Mouse (Mus musculus) hindbrain, embryonic 10.5 days (tissue): ENCODE data around the gene Mgat5b. TPM values are rescaled to one million over a fixed set of nuclear protein-coding genes. Genes with fewer than 3 reads are reported as not detected.

ENCODE experiments used
- DNase-seq: peaks from one replicate; pipeline ENCODE4 v3.0.0-alpha.2; 2017; ENCODE audit warnings: low spot score
- H3K27ac ChIP-seq: fragments of 300-500 bp; sonication (generic); 2 replicates; pipeline ENCODE4 v1.5.1; 2016; ENCODE audit warnings: mild to moderate bottlenecking, moderate library complexity
- H3K27me3 ChIP-seq: fragments of 300-500 bp; sonication (generic); 2 replicates; pipeline ENCODE4 v1.6.1; 2016; ENCODE audit warnings: mild to moderate bottlenecking; ENCODE audit not compliant: poor library complexity, insufficient read depth, severe bottlenecking
- H3K36me3 ChIP-seq: fragments of 300-500 bp; sonication (generic); 2 replicates; pipeline ENCODE4 v1.6.1; 2016; ENCODE audit warnings: mild to moderate bottlenecking, moderate library complexity
- H3K4me1 ChIP-seq: fragments of 300-500 bp; sonication (generic); replicated peaks from 2 replicates; pipeline ENCODE4 v1.6.1; 2016; ENCODE audit warnings: mild to moderate bottlenecking
- H3K4me3 ChIP-seq: fragments of 300-500 bp; sonication (generic); 2 replicates; pipeline ENCODE4 v1.5.1; 2016; ENCODE audit warnings: mild to moderate bottlenecking, moderate library complexity
- H3K9me3 ChIP-seq: fragments of 300-500 bp; sonication (generic); 2 replicates; pipeline ENCODE4 v1.6.1; 2016; ENCODE audit warnings: mild to moderate bottlenecking, moderate library complexity
- WGBS: fragments of 180-500 bp; shearing (Covaris S2); methylation state at CpG from one replicate; pipeline ENCODE4 v1.1.7; 2016; 5-methylcytosine and 5-hydroxymethylcytosine counted together
- polyA plus RNA-seq: library from polyadenylated mRNA; unstranded; fragments of >200 nt; fragmentation: Nextera tagmentation; extraction: Ambion mirVana; gene quantifications from 2 replicates; pipeline ENCODE4 v1.2.1, GENCODE M21; 2016

Mgat5b gene
- polyA plus RNA-seq, 1 experiment from 2014 or later = 12.8 TPM

DNA sequence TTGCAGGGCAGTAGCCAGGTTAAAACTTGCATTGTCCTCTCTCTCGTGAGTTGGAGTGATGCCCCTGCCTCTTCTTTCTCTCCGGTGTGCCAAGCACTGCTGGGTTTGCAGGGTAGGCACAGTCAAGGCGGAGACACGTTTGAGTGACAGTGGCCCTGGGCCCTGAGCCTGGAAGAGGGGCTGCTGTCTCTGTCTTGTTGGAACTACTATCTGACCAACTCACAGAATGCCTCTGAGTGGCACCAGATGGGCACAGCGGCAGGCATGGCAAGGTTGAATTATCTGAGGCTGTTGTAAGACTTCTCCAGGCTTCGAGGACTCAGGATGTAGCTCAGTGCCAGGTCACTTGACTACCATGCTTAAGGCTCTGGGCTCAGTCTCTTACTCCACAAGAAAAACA is 9.4 kb downstream of the Mgat5b start:
- WGBS = 90% methylated on average over 6 of the region's 6 CpGs
- H3K36me3 ChIP-seq = peaks cover 95% of the 10 kb centered on the region

DNA sequence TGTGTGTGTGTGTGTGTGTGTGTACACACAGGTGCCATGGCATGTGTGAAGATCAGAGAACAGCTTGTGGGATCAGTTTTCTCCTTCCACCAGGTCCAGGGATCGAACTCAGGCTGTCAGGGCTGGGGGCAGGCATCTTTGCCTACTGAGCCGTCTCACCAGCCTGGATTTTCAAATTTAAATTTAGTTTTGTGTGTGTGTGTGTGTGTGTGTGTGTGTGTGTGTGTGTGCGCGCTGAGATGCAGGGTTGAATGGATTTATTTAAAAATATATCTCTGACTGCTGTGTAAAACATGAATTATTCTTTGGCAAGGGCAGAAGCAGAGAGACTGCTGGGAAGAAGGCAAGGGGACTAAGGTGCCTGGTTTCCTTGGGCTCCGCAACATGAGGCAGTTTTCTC is 16.2 kb downstream of the Mgat5b start:
- Histone ChIP-seq H3K9me3 (no peaks in the 10 kb centered on the region), H3K36me3 (peaks cover 80% of the 10 kb centered on the region), H3K27me3 (peaks cover 14% of the 10 kb centered on the region), H3K4me1 (peaks cover 46% of the 10 kb centered on the region), H3K27ac (0 out of 2 replicates have a peak overlapping the region, but pooled peaks have one; percentile 29), H3K4me3 (no peak overlapping the region)
- no peak for DNase-seq
- 91% methylated on average over 5 of the region's 5 CpGs for WGBS

More for the DNA sequence above, 9.4 kb downstream of the Mgat5b start:
- Histone ChIP-seq H3K9me3 (no peaks in the 10 kb centered on the region), H3K27me3 (0 out of 2 replicates have a peak, but pooled peaks cover 4% of the 10 kb centered on the region), H3K4me1 (peaks cover 15% of the 10 kb centered on the region), H3K27ac (no peak overlapping the region), H3K4me3 (no peak overlapping the region)
- DNase-seq = no peak

- Histone ChIP-seq H3K4me3 (no peak overlapping the region), H3K27me3 (peaks cover 14% of the 10 kb centered on the region), H3K36me3 (peaks cover 75% of the 10 kb centered on the region), H3K27ac (no peak overlapping the region), H3K9me3 (no peaks in the 10 kb centered on the region), H3K4me1 (peaks cover 51% of the 10 kb centered on the region)
- whole genome bisulfite sequencing = 52% methylated on average over 9 of the region's 9 CpGs
- no peak for DNase-seq
Observed at GRCm38 (mm10) chr11:116935354-116935753, 16.7 kb downstream of the Mgat5b start.

- H3K4me1 ChIP-seq = peaks cover 56% of the 10 kb centered on the region
- peaks cover 74% of the 10 kb centered on the region for H3K36me3 ChIP-seq
- no peak for DNase-seq
- H3K27ac ChIP-seq = no peak overlapping the region
- 87% methylated on average over 9 of the region's 9 CpGs for WGBS
- H3K9me3 ChIP-seq = no peaks in the 10 kb centered on the region
- H3K27me3 ChIP-seq = peaks cover 14% of the 10 kb centered on the region
- H3K4me3 ChIP-seq = no peak overlapping the region
Observed at GRCm38 (mm10) chr11:116935917-116936316, 17.3 kb downstream of the Mgat5b start.

DNA sequence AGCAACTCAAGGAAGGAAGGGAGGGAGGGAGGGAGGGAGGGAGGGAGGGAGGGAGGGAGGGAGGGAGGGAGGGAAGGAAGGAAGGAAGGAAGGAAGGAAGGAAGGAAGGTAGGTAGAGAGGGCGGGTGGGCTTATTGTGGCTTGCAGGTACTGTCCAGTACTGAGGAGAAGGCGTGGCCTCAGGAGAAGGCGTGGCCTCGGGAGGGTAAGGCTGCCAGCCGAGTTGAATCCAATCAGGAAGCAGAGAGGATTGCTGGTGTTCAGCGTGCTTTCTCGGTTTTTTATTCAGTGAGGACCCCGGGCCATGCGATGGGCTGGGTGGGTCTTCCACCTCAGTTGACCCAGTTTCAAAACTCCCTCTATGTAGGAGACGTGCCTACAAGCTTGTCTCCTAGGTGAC is 18.5 kb downstream of the Mgat5b start:
- Histone ChIP-seq H3K4me1 (peaks cover 61% of the 10 kb centered on the region), H3K4me3 (no peak overlapping the region), H3K9me3 (no peaks in the 10 kb centered on the region), H3K36me3 (peaks cover 70% of the 10 kb centered on the region), H3K27ac (no peak overlapping the region), H3K27me3 (peaks cover 14% of the 10 kb centered on the region)
- no peak for DNase-seq
- WGBS = 35% methylated on average over 10 of the region's 10 CpGs

DNA sequence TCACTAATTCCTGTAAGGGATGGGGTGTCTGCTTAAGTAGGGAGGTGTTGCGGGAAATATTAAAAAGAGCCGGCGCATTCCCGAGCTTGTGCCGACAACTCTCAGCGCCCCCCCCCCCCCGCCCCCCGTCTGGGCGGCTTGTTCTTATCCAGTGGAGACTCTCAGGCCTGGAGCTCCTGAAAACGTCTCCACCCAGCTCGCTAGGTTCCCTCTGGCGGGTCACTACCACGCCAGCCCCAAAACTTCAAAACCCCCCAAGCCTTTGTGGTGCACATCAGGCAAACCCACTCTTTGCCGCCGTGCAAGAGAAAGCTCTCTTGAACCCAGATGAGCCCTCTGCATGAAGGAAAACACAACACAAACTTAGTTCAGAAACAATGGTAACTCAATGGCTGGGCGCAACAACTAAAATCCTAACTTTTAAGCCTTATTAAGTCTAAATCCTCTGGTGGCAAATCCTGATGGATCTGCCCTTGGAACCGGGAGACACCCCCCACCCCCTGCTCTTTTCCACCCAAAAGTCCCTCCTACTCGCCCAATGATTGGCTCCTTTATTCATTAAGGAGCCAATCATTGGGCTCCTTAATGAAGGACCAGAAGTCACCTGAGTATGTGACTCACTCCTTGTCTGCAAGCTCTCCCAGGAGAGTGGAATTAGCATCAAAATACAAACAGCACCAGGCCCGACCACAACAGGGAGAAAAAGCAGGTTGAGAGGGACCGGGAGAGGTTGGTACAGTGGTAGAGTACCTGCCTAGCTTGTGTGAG is 21.6 kb downstream of the Mgat5b start:
- Histone ChIP-seq H3K36me3 (peaks cover 65% of the 10 kb centered on the region), H3K4me3 (peak overlapping the region; percentile 43), H3K27me3 (peaks cover 14% of the 10 kb centered on the region), H3K27ac (peak overlapping the region; percentile 67), H3K4me1 (peaks cover 59% of the 10 kb centered on the region), H3K9me3 (no peaks in the 10 kb centered on the region)
- 3% methylated on average over 20 of the region's 20 CpGs for WGBS
- DNase-seq = peak; percentile 26

DNA sequence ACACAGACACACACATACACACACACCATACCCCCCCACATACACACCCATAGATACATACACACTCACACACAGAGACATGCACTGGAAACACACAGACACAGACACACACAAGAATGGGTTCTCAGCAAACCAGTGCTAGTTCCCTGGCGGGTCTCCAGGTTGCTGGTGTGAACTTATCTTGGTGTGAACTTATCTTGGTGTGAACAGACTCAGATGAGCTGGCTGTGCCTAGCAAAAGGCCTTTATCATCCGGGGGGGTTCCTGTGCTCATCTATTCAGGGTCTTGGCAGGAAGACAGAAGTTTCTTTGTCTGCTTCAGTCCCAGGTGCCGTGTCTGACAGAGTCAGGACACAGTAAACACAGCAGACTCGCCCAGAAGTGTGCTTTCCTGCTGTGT is 25.7 kb downstream of the Mgat5b start:
- H3K27ac ChIP-seq = no peak overlapping the region
- H3K27me3 ChIP-seq = no peaks in the 10 kb centered on the region
- WGBS = 66% methylated on average over 4 of the region's 4 CpGs
- no peaks in the 10 kb centered on the region for H3K9me3 ChIP-seq
- H3K4me3 ChIP-seq = no peak overlapping the region
- peaks cover 76% of the 10 kb centered on the region for H3K36me3 ChIP-seq
- no peak for DNase-seq
- H3K4me1 ChIP-seq = peaks cover 25% of the 10 kb centered on the region

GRCm38 (mm10) chr11:116949832-116950231 is 31.2 kb downstream of the Mgat5b start:
- peaks cover 7% of the 10 kb centered on the region for H3K4me1 ChIP-seq
- 82% methylated on average over 9 of the region's 9 CpGs for WGBS
- H3K27ac ChIP-seq = no peak overlapping the region
- peaks cover 97% of the 10 kb centered on the region for H3K36me3 ChIP-seq
- no peak overlapping the region for H3K4me3 ChIP-seq
- DNase-seq = no peak
- no peaks in the 10 kb centered on the region for H3K27me3 ChIP-seq
- H3K9me3 ChIP-seq = peaks cover 4% of the 10 kb centered on the region; the same call in 1 of the 2 replicates

DNA sequence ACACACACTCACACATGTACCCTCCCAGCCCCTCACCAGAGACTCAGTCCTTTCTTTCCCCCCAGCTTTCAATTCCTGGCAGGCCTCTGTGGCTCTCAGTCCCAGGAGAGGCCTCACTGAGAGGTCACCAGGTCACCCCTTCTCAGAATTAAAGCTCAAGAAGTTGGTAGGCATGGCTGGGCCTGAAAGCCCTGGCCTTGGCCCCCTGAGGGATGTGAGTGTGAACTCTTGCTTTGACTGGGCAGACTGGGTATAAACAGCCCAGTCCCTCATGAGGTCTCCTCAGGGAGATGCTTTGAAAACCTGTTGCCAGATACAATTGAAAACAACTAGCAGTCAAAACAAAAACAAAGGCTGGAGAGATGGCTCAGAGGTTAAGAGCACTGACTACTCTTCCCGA is 32.8 kb downstream of the Mgat5b start:
- Histone ChIP-seq H3K4me1 (peaks cover 7% of the 10 kb centered on the region), H3K9me3 (peaks cover 11% of the 10 kb centered on the region; the same call in 1 of the 2 replicates), H3K27me3 (no peaks in the 10 kb centered on the region), H3K36me3 (peaks cover 97% of the 10 kb centered on the region), H3K27ac (no peak overlapping the region), H3K4me3 (no peak overlapping the region)
- peak; percentile 20 for DNase-seq
- WGBS = 21% methylated on average over 1 of the region's 1 CpGs

DNA sequence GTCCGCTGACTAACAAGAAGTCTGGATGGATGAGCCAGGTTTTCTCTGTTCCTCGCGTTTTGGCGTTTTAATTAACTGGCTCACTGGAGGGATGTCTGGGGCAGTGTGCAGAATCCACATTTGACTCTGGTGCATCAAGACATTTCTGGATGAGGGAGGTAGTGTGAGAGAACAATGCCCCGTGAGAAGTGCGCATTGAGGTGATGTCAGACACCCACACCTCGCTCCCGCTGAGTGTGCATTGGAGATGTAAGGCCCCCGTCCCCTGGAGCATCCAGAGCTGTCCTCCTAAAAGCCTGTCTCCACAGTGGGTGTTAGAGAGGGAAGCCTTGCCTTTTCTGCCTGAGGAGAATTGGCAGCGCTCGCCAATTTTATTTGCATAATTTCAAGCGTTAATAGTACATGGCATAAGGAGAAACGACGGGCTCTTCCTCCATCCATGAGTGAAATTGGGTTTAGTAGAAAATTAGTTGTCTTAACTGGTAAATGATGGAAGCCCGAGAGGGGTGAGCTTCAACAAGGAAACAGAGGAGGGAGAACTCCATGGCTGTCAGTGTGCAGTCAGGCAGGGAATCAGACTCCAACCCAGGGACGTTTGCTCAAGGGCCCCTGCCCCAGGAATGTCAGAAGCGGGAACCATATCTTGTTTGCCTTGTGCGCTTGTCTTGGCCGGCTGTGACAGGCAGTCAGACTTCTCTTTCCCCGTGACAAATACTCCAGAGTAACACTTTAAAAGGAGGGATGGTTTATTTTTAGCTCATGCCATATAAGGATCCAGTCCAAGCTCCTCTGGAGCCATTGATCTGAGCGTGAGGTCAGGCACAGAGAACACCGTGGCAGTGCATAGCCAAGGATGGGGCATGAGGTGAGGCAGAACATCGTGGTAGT is 35.8 kb downstream of the Mgat5b start:
- no peak for DNase-seq
- Histone ChIP-seq H3K9me3 (peaks cover 11% of the 10 kb centered on the region; the same call in 1 of the 2 replicates), H3K4me3 (no peak overlapping the region), H3K4me1 (peaks cover 7% of the 10 kb centered on the region), H3K36me3 (peaks cover 89% of the 10 kb centered on the region), H3K27ac (0 out of 2 replicates have a peak overlapping the region, but pooled peaks have one; percentile 23), H3K27me3 (no peaks in the 10 kb centered on the region)
- 85% methylated on average over 23 of the region's 23 CpGs for WGBS

- Histone ChIP-seq H3K27ac (no peak overlapping the region), H3K4me1 (no peaks in the 10 kb centered on the region; the same call in 1 of the 2 replicates), H3K4me3 (no peak overlapping the region), H3K9me3 (peaks cover 7% of the 10 kb centered on the region; the same call in 1 of the 2 replicates), H3K36me3 (peaks cover 65% of the 10 kb centered on the region), H3K27me3 (no peaks in the 10 kb centered on the region)
- no peak for DNase-seq
- WGBS = 46% methylated on average over 5 of the region's 5 CpGs
Observed at GRCm38 (mm10) chr11:116958601-116959000, 39.9 kb downstream of the Mgat5b start.

- DNase-seq = no peak
- 73% methylated on average over 7 of the region's 7 CpGs for WGBS
- H3K4me1 ChIP-seq = peaks cover 35% of the 10 kb centered on the region
- H3K27me3 ChIP-seq = no peaks in the 10 kb centered on the region
- H3K36me3 ChIP-seq = peaks cover 64% of the 10 kb centered on the region
- H3K9me3 ChIP-seq = no peaks in the 10 kb centered on the region
- H3K27ac ChIP-seq = peak overlapping the region; percentile 74
- no peak overlapping the region for H3K4me3 ChIP-seq
Observed at GRCm38 (mm10) chr11:116965061-116965460, 46.4 kb downstream of the Mgat5b start.

DNA sequence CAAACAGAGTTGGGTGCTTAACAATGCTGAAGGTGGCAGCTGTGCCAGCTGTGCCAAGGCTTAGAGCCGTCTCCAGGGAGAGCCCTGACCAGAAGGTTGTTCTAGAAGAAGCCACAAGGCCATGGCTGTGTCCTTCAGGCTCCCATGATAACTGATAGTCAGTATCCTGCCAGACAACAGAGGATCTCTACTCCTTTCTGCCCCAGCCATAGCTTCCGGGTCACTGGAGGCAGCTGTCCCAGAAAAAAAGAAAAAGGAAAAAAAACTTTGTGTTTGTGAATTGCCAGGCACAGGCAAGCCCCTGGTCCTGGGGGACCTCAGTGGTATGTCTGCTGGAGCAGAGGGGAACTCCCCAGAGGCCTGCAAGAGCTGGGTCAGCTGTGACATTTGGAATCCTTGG is 47.3 kb downstream of the Mgat5b start:
- Histone ChIP-seq H3K9me3 (no peaks in the 10 kb centered on the region), H3K4me3 (no peak overlapping the region), H3K27me3 (no peaks in the 10 kb centered on the region), H3K36me3 (peaks cover 64% of the 10 kb centered on the region), H3K27ac (peak overlapping the region; percentile 74), H3K4me1 (peaks cover 38% of the 10 kb centered on the region)
- 73% methylated on average over 2 of the region's 2 CpGs for whole genome bisulfite sequencing
- no peak for DNase-seq
